In genomic region chr13:29745073-29745472, GRCm38 (mm10) we compare ENCODE assay signal across 13 mouse cellular contexts.
A peak's percentile ranks its signal among the peaks of the same experiment; 100 is the strongest.
DNase-seq lines count a peak whose midpoint lies in the region; ATAC-seq and TF ChIP-seq lines count a peak whose summit lies in the region.
"Had no signal": no experiment of that assay in that cellular context is flagged by ENCODE, and none has a peak within 500 bp of the region (broad histone marks: within the 10 kb centered on the region; RNA-seq: fewer than 3 reads in every experiment).

No protein-coding gene starts in this region.

- no peak for ATAC-seq in heart, embryonic 12.5 days (ENCODE audit: insufficient number of reproducible peaks, low FRiP score)
- ATAC-seq in midbrain, postnatal 0 days (ENCODE audit: low FRiP score) = no peak
- no peak for ATAC-seq in midbrain, embryonic 13.5 days
- peak; percentile 29; the same call in 1 of the 2 replicates for ATAC-seq in limb, embryonic 13.5 days (ENCODE audit: low FRiP score, low read depth)

- DNase-seq in heart, postnatal 14 days = no peak
- DNase-seq in midbrain, postnatal 0 days (ENCODE audit: low spot score) = peak; percentile 36
- peak; percentile 58 for DNase-seq in cerebellum, adult 9-11 months
- DNase-seq in embryo, embryonic 9.5 days (ENCODE audit: extremely low spot score) = no peak
- no peak for DNase-seq in right cerebral cortex, postnatal 36 days (ENCODE audit: low spot score in 2 of 2)
- DNase-seq: adrenal gland, adult 8-10 months; gastrocnemius, postnatal 10 days; right cerebral cortex, postnatal 4 days had no signal

- H3K9me3 ChIP-seq in heart, embryonic 12.5 days (replicated peaks) = no peaks in the 10 kb centered on the region
- no peaks in the 10 kb centered on the region for H3K9me3 ChIP-seq in midbrain, postnatal 0 days (ENCODE audit: low read length)
- no peaks in the 10 kb centered on the region for H3K9me3 ChIP-seq in midbrain, embryonic 13.5 days
- no peaks in the 10 kb centered on the region for H3K9me3 ChIP-seq in limb, embryonic 13.5 days
- H3K9me3 ChIP-seq: kidney, embryonic 15.5 days; neural tube, embryonic 12.5 days had no signal

- peaks cover 21% of the 10 kb centered on the region for H3K4me1 ChIP-seq in heart, embryonic 12.5 days (replicated peaks)
- H3K4me1 ChIP-seq in midbrain, postnatal 0 days (ENCODE audit: insufficient read depth, low read length) = no peaks in the 10 kb centered on the region
- peaks cover 9% of the 10 kb centered on the region; the same call in 1 of the 2 replicates for H3K4me1 ChIP-seq in midbrain, embryonic 13.5 days (replicated peaks)
- H3K4me1 ChIP-seq in limb, embryonic 13.5 days = peaks cover 23% of the 10 kb centered on the region

- H3K36me3 ChIP-seq in heart, embryonic 12.5 days = no peaks in the 10 kb centered on the region
- no peaks in the 10 kb centered on the region for H3K36me3 ChIP-seq in midbrain, postnatal 0 days (ENCODE audit: insufficient read depth, low read length)
- H3K36me3 ChIP-seq in midbrain, embryonic 13.5 days = no peaks in the 10 kb centered on the region
- H3K36me3 ChIP-seq in limb, embryonic 13.5 days = no peaks in the 10 kb centered on the region
- H3K36me3 ChIP-seq: kidney, embryonic 15.5 days; neural tube, embryonic 12.5 days had no signal

- H3K9ac ChIP-seq in heart, embryonic 12.5 days = no peak overlapping the region
- no peak overlapping the region for H3K9ac ChIP-seq in midbrain, postnatal 0 days (replicated peaks; ENCODE audit: low read length, poor library complexity, severe bottlenecking)
- no peak overlapping the region for H3K9ac ChIP-seq in midbrain, embryonic 13.5 days (replicated peaks)
- H3K9ac ChIP-seq in limb, embryonic 13.5 days = no peak overlapping the region
- H3K9ac ChIP-seq: kidney, embryonic 15.5 days; neural tube, embryonic 12.5 days had no signal

- TF ChIP-seq CTCF in midbrain, postnatal 0 days (IDR thresholded peaks at IDR 0.05) = no peak

- WGBS in heart, embryonic 12.5 days = 56% methylated on average over 2 of the region's 2 CpGs
- WGBS in midbrain, postnatal 0 days = 87% methylated on average over 2 of the region's 2 CpGs
- WGBS in midbrain, embryonic 13.5 days = 79% methylated on average over 2 of the region's 2 CpGs
- 22% methylated on average over 2 of the region's 2 CpGs for WGBS in limb, embryonic 13.5 days

- H3K27me3 ChIP-seq in heart, embryonic 12.5 days (replicated peaks) = no peaks in the 10 kb centered on the region
- no peaks in the 10 kb centered on the region for H3K27me3 ChIP-seq in midbrain, postnatal 0 days (ENCODE audit: insufficient read depth, low read length)
- H3K27me3 ChIP-seq in midbrain, embryonic 13.5 days = no peaks in the 10 kb centered on the region
- H3K27me3 ChIP-seq in limb, embryonic 13.5 days = no peaks in the 10 kb centered on the region
- H3K27me3 ChIP-seq: kidney, embryonic 15.5 days; neural tube, embryonic 12.5 days had no signal

- intact Hi-C loops in heart, postnatal 14 days (cut with DNase I) = loop anchor here (5.0 kb wide), 1 partner anchor 77 kb away; no protein-coding TSS in a partner anchor

- no peak overlapping the region for H3K4me3 ChIP-seq in heart, embryonic 12.5 days
- H3K4me3 ChIP-seq in midbrain, postnatal 0 days (ENCODE audit: low read depth, low read length) = no peak overlapping the region
- no peak overlapping the region for H3K4me3 ChIP-seq in midbrain, embryonic 13.5 days (replicated peaks)
- H3K4me3 ChIP-seq in limb, embryonic 13.5 days = no peak overlapping the region
- H3K4me3 ChIP-seq: kidney, embryonic 15.5 days; neural tube, embryonic 12.5 days had no signal

- no peak overlapping the region for H3K4me2 ChIP-seq in heart, embryonic 12.5 days
- no peak overlapping the region for H3K4me2 ChIP-seq in midbrain, postnatal 0 days (ENCODE audit: low read depth, low read length, poor library complexity, severe bottlenecking)
- H3K4me2 ChIP-seq in midbrain, embryonic 13.5 days (replicated peaks) = no peak overlapping the region
- no peak overlapping the region for H3K4me2 ChIP-seq in limb, embryonic 13.5 days (replicated peaks)
- H3K4me2 ChIP-seq: kidney, embryonic 15.5 days; neural tube, embryonic 12.5 days had no signal

- peak overlapping the region; percentile 39; the same call in 1 of the 2 replicates for H3K27ac ChIP-seq in heart, embryonic 12.5 days (ENCODE audit: poor library complexity, severe bottlenecking)
- H3K27ac ChIP-seq in midbrain, postnatal 0 days (ENCODE audit: low read depth, low read length) = no peak overlapping the region
- no peak overlapping the region for H3K27ac ChIP-seq in midbrain, embryonic 13.5 days
- H3K27ac ChIP-seq in limb, embryonic 13.5 days = peak overlapping the region; percentile 49; the same call in 1 of the 2 replicates
- H3K27ac ChIP-seq: kidney, embryonic 15.5 days; neural tube, embryonic 12.5 days had no signal

Comparison
In these comparisons a context has a peak if more than half of its experiments do, and no peak if none do; other contexts are left out.
1. H3K27ac ChIP-seq: peak in heart, embryonic 12.5 days (single experiment) and limb, embryonic 13.5 days (single experiment); none in midbrain, postnatal 0 days (single experiment) and midbrain, embryonic 13.5 days (single experiment).
2. DNase-seq: peak in midbrain, postnatal 0 days (single experiment) and cerebellum, adult 9-11 months (single experiment); none in heart, postnatal 14 days (0 of 2), embryo, embryonic 9.5 days (single experiment) and right cerebral cortex, postnatal 36 days (0 of 2).